Mouse (Mus musculus): ENCODE results near the gene Hoxb7.

- TF ChIP-seq CTCF (IDR thresholded peaks at IDR 0.05; ENCODE audit: low read depth, low read length) = no peak
- TF ChIP-seq POLR2A (IDR thresholded peaks at IDR 0.05; ENCODE audit: borderline replicate concordance, low read depth, low read length) = no peak
These were observed 47.0 kb downstream of the Hoxb7 start for GRCm38 (mm10) chr11:96333241-96334001.

Data from bone marrow macrophage, adult 2 months (primary cell).